Mouse (Mus musculus) liver, embryonic 11.5 days (tissue): Measurements from ENCODE around the gene Dnajc13. TPM values are rescaled to one million over a fixed set of nuclear protein-coding genes. Genes with fewer than 3 reads are reported as not detected.

ENCODE experiments used
- ATAC-seq: fragments of 200-750 bp; cut with Nextera tagmentation; replicated peaks from 2 replicates; pipeline ENCODE4 v1.8.0; 2017; ENCODE audit warnings: moderate number of reproducible peaks, mild to moderate bottlenecking, moderate TSS enrichment, moderate library complexity; ENCODE audit not compliant: low FRiP score
- DNase-seq: peaks from one replicate; pipeline ENCODE4 v3.0.0-alpha.2; 2017; ENCODE audit warnings: low spot score
- H3K27ac ChIP-seq: fragments of 300-500 bp; sonication (generic); 2 replicates; pipeline ENCODE4 v1.5.1; 2014; ENCODE audit warnings: mild to moderate bottlenecking, low read depth, low read length, control low read depth
- H3K27me3 ChIP-seq: fragments of 300-500 bp; sonication (generic); replicated peaks from 2 replicates; pipeline ENCODE4 v1.6.1; 2014; ENCODE audit warnings: low read length, mixed read lengths; ENCODE audit not compliant: control insufficient read depth, insufficient read depth
- H3K36me3 ChIP-seq: fragments of 300-500 bp; sonication (generic); 2 replicates; pipeline ENCODE4 v1.6.1; 2014; ENCODE audit warnings: mild to moderate bottlenecking, low read length, moderate library complexity, mixed read lengths; ENCODE audit not compliant: control insufficient read depth, insufficient read depth
- H3K4me1 ChIP-seq: fragments of 300-500 bp; sonication (generic); replicated peaks from 2 replicates; pipeline ENCODE4 v1.6.1; 2014; ENCODE audit warnings: low read length, mixed read lengths; ENCODE audit not compliant: control insufficient read depth, insufficient read depth
- H3K4me2 ChIP-seq: fragments of 300-500 bp; sonication (generic); 2 replicates; pipeline ENCODE4 v1.6.1; 2014; ENCODE audit warnings: mild to moderate bottlenecking, control low read depth, moderate library complexity
- H3K4me3 ChIP-seq: fragments of 300-500 bp; sonication (generic); 2 replicates; pipeline ENCODE4 v1.5.1; 2014; ENCODE audit warnings: low read depth, low read length, control low read depth
- H3K9ac ChIP-seq: fragments of 300-500 bp; sonication (generic); 2 replicates; pipeline ENCODE4 v1.6.1; 2014; ENCODE audit warnings: low read depth, low read length, control low read depth
- H3K9me3 ChIP-seq: fragments of 300-500 bp; sonication (generic); 2 replicates; pipeline ENCODE4 v1.6.1; 2016; ENCODE audit warnings: low read length, inconsistent platforms, mixed read lengths; ENCODE audit not compliant: control insufficient read depth
- WGBS: fragments of 180-500 bp; shearing (Covaris S2); extraction: QIAGEN DNeasy Blood & Tissue Kit; methylation state at CpG from one replicate; pipeline ENCODE4 v1.1.7; 2014; 5-methylcytosine and 5-hydroxymethylcytosine counted together
- polyA plus RNA-seq: library from polyadenylated mRNA; unstranded; fragments of >200 nt; fragmentation: Nextera tagmentation; extraction: Ambion mirVana; gene quantifications from 2 replicates; pipeline ENCODE4 v1.2.1, GENCODE M21; 2014

The Dnajc13 gene
- polyA plus RNA-seq, 1 experiment from 2014 or later: 22.6 TPM

DNA sequence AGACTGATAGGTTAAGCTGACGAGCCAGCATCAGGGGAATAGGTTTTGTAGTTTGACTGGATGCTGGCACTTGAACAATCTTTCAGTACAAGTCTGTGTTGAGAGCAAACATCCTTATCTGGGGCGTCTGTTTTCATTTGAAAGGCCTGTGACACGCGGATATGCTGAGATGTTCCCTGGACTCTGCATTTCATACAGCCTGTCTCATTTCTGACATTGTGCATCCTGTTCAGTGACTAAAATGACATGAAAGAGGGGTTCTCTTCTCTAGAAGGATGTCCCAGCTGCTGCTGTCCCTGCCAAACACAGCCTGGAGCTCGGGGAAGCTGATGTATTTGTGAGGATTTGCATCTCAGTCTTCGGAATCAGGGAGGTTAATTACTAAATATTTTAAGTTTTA, 155.2 kb downstream of the Dnajc13 start:
- ATAC-seq: no peak
- H3K27ac ChIP-seq: no peak overlapping the region
- WGBS: 64% methylated on average over 6 of the region's 6 CpGs

DNA sequence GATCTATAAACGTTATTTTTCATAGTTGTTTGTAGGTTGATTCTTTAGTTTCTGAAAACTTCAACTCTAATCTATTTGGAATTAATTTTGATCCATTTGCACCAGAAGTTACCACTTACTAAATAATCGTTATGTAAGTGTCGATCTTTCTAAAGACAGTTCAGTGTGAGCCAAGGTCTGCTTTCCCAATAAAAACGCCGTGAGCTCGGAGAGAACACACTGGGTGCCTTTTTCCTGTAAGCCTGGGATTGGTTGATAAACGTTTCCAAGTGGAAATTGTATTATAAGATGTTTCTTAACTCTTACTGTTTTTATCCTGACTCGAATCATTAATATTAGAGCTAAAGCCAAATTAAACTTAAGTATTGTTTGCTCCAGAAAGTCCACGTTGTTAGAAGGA, 155.8 kb downstream of the Dnajc13 start:
- WGBS: 80% methylated on average over 9 of the region's 9 CpGs

More for the DNA sequence above, 155.2 kb downstream of the Dnajc13 start:
- Histone ChIP-seq H3K27me3 (no peaks in the 10 kb centered on the region), H3K36me3 (no peaks in the 10 kb centered on the region), H3K4me2 (no peak overlapping the region), H3K4me1 (no peaks in the 10 kb centered on the region), H3K9ac (no peak overlapping the region), H3K9me3 (no peaks in the 10 kb centered on the region), H3K4me3 (no peak overlapping the region)
- DNase-seq: no peak

DNA sequence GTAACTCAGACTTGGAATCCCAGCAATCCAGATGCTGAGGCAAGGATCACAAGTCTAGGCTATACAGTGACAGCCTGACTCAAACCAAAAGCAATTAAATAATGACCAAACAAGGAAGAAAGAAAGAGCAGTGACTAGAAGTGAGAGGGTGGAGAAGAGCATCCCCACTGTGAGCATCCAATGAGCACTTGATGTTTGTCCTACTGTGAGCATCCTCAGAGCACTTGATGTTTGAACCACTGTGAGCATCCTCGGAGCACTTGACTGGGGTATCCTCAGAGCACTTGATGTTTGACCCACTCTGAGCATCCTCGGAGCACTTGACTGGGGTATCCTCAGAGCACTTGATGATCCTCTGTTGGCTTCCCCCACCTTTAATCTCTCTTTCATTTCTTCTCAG, 157.7 kb downstream of the Dnajc13 start:
- WGBS: 88% methylated on average over 2 of the region's 2 CpGs
- no peak overlapping the region for H3K27ac ChIP-seq
- H3K4me1 ChIP-seq: no peaks in the 10 kb centered on the region
- no peak overlapping the region for H3K4me2 ChIP-seq
- no peak overlapping the region for H3K9ac ChIP-seq
- H3K36me3 ChIP-seq: no peaks in the 10 kb centered on the region
- DNase-seq: no peak
- no peak overlapping the region for H3K4me3 ChIP-seq
- no peaks in the 10 kb centered on the region for H3K9me3 ChIP-seq
- H3K27me3 ChIP-seq: no peaks in the 10 kb centered on the region
- ATAC-seq: no peak

More for the DNA sequence above, 155.8 kb downstream of the Dnajc13 start:
- no peak for DNase-seq
- ATAC-seq: no peak
- H3K4me3 ChIP-seq: no peak overlapping the region
- H3K36me3 ChIP-seq: no peaks in the 10 kb centered on the region
- no peak overlapping the region for H3K27ac ChIP-seq
- no peaks in the 10 kb centered on the region for H3K27me3 ChIP-seq
- no peak overlapping the region for H3K9ac ChIP-seq
- H3K9me3 ChIP-seq: no peaks in the 10 kb centered on the region
- no peak overlapping the region for H3K4me2 ChIP-seq
- no peaks in the 10 kb centered on the region for H3K4me1 ChIP-seq

DNA sequence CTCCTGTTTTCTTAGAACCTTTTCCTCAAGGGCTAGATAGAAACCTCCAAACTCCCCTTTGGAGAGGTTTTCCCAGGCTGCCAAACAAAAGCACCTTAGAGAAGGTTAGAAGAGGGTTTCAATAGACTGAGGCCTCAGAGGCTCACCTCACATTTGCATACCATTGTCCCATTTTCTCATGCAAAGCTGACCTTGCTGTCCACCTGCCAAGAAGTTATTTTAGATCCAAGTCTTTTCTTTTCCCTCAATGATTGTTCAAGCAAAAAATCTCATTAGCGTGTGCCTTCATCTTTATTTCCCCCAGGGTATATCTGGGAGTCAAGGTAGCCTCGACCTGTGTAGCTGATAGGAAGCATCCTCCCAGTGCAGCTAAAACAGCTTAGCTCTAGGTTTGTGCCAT, 159.8 kb downstream of the Dnajc13 start:
- H3K9me3 ChIP-seq: no peaks in the 10 kb centered on the region
- H3K27me3 ChIP-seq: no peaks in the 10 kb centered on the region
- H3K27ac ChIP-seq: no peak overlapping the region
- no peak overlapping the region for H3K9ac ChIP-seq
- no peaks in the 10 kb centered on the region for H3K4me1 ChIP-seq
- H3K4me3 ChIP-seq: no peak overlapping the region
- DNase-seq (no peak), ATAC-seq (no peak)
- no peaks in the 10 kb centered on the region for H3K36me3 ChIP-seq
- 64% methylated on average over 2 of the region's 2 CpGs for WGBS
- no peak overlapping the region for H3K4me2 ChIP-seq

DNA sequence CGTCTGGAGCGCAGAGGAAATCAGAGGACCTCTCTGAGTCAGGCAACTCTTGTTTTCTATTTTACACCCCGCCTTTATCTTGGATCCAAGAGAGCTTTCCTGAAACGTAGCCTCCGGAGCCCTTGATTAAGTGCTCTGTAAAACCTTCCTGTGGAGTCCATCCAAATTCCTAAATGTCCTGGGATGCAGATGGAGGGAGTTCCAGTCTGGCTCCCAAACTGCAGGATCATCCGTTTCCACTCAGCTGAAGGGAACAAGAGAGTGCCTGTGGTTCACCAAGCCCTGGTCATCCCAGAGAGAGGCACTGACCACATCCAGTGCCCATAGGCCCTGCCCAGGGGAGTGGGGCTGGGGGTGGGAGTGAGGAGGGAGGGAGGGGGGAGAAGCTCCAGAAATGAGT, 160.4 kb downstream of the Dnajc13 start:
- no peaks in the 10 kb centered on the region for H3K27me3 ChIP-seq
- no peak overlapping the region for H3K27ac ChIP-seq
- no peak for DNase-seq
- no peak overlapping the region for H3K9ac ChIP-seq
- no peaks in the 10 kb centered on the region for H3K4me1 ChIP-seq
- no peak for ATAC-seq
- H3K4me2 ChIP-seq: no peak overlapping the region
- no peaks in the 10 kb centered on the region for H3K36me3 ChIP-seq
- no peaks in the 10 kb centered on the region for H3K9me3 ChIP-seq
- WGBS: 47% methylated on average over 6 of the region's 6 CpGs
- no peak overlapping the region for H3K4me3 ChIP-seq

DNA sequence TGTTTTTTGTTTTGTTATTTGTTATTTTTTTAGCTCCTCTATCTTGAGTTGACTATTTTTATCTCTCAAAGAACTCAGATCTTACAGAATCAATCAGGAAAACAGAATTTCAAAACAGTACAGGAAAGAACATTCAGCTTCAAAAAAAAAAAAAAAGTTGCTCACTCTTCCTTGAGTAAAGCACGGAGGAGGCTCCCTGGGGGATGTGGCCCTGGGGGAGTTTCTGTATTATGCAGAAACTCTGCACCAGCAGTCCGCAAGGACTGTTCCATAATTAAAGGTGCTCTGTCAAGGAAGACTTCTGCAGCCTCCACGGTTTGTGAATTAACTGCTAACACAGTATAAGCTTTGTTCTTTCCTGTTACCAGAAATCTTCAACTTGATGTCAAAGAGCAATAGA, 161.3 kb downstream of the Dnajc13 start:
- Histone ChIP-seq H3K36me3 (no peaks in the 10 kb centered on the region), H3K27me3 (no peaks in the 10 kb centered on the region), H3K4me1 (no peaks in the 10 kb centered on the region), H3K4me2 (no peak overlapping the region), H3K9ac (no peak overlapping the region), H3K9me3 (no peaks in the 10 kb centered on the region), H3K4me3 (no peak overlapping the region), H3K27ac (no peak overlapping the region)
- DNase-seq (no peak), ATAC-seq (no peak)
- 54% methylated on average over 3 of the region's 3 CpGs for WGBS

Other genes starting within 250 kb of the Dnajc13 start
- not detected in 2 replicates for gene Gm28305, start 222.3 kb downstream of the Dnajc13 start, polyA plus RNA-seq
- 41.7 and 42.2 TPM in 2 replicates for gene Uba5, start 199.8 kb downstream of the Dnajc13 start, polyA plus RNA-seq
- 12.9 and 14.0 TPM in 2 replicates for gene Acad11, start 199.6 kb downstream of the Dnajc13 start, polyA plus RNA-seq
- 0.80 and 0.94 TPM in 2 replicates for gene Ackr4, start 136.0 kb downstream of the Dnajc13 start, polyA plus RNA-seq
- 0.25 and 0.53 TPM in 2 replicates for gene Acpp, start 74.8 kb upstream of the Dnajc13 start, polyA plus RNA-seq